Mouse (Mus musculus) embryonic facial prominence, embryonic 11.5 days (tissue): ENCODE measurements around the gene Alkbh8. TPM values are rescaled to one million over a fixed set of nuclear protein-coding genes. Genes with fewer than 3 reads are reported as not detected.
"Not testable (repeated sequence)": the region's sequence is repeated elsewhere in the genome, so short reads cannot be mapped to it uniquely, and the experiment has no call there.

Source experiments
- ATAC-seq: fragments of 200-750 bp; cut with Nextera tagmentation; replicated peaks from 2 replicates; pipeline ENCODE4 v1.8.0; 2017; ENCODE audit warnings: low read depth; ENCODE audit not compliant: insufficient number of reproducible peaks, low FRiP score, low TSS enrichment
- DNase-seq: peaks from one replicate; pipeline ENCODE4 v3.0.0-alpha.2; 2015; ENCODE audit warnings: low spot score
- H3K27ac ChIP-seq: fragments of 300-500 bp; sonication (generic); replicated peaks from 2 replicates; pipeline ENCODE4 v1.5.1; 2014; ENCODE audit warnings: mild to moderate bottlenecking, low read depth, low read length, control low read depth
- H3K27me3 ChIP-seq: fragments of 300-500 bp; sonication (generic); 2 replicates; pipeline ENCODE4 v1.6.1; 2014; ENCODE audit warnings: mild to moderate bottlenecking, low read length, moderate library complexity, mixed read lengths; ENCODE audit not compliant: control insufficient read depth, insufficient read depth
- H3K36me3 ChIP-seq: fragments of 300-500 bp; sonication (generic); replicated peaks from 2 replicates; pipeline ENCODE4 v1.6.1; 2014; ENCODE audit warnings: low read depth, mild to moderate bottlenecking, low read length, moderate library complexity, mixed read lengths; ENCODE audit not compliant: control insufficient read depth, insufficient read depth
- H3K4me1 ChIP-seq: fragments of 300-500 bp; sonication (generic); 2 replicates; pipeline ENCODE4 v1.6.1; 2014; ENCODE audit warnings: low read length, mixed read lengths; ENCODE audit not compliant: control insufficient read depth, insufficient read depth
- H3K4me2 ChIP-seq: fragments of 300-500 bp; sonication (generic); 2 replicates; pipeline ENCODE4 v1.6.1; 2014; ENCODE audit warnings: low read depth, mild to moderate bottlenecking, control low read depth, low read length, moderate library complexity
- H3K4me3 ChIP-seq: fragments of 300-500 bp; sonication (generic); 2 replicates; pipeline ENCODE4 v1.5.1; 2014; ENCODE audit warnings: low read depth, low read length, control low read depth
- H3K9ac ChIP-seq: fragments of 300-500 bp; sonication (generic); replicated peaks from 2 replicates; pipeline ENCODE4 v1.6.1; 2014; ENCODE audit warnings: mild to moderate bottlenecking, control low read depth, low read length
- H3K9me3 ChIP-seq: fragments of 300-500 bp; sonication (generic); replicated peaks from 2 replicates; pipeline ENCODE4 v1.6.1; 2016; ENCODE audit warnings: mild to moderate bottlenecking, low read length, inconsistent platforms, mixed read lengths; ENCODE audit not compliant: control insufficient read depth
- WGBS: fragments of 180-500 bp; shearing (Covaris S2); extraction: QIAGEN DNeasy Blood & Tissue Kit; methylation state at CpG from one replicate; pipeline ENCODE4 v1.1.7; 2014; 5-methylcytosine and 5-hydroxymethylcytosine counted together
- polyA plus RNA-seq: library from polyadenylated mRNA; unstranded; fragments of >200 nt; fragmentation: Nextera tagmentation; extraction: Ambion mirVana; gene quantifications from 2 replicates; pipeline ENCODE4 v1.2.1, GENCODE M21; 2014

Gene Alkbh8
- 32.2 and 34.2 TPM in 2 replicates for polyA plus RNA-seq

DNA sequence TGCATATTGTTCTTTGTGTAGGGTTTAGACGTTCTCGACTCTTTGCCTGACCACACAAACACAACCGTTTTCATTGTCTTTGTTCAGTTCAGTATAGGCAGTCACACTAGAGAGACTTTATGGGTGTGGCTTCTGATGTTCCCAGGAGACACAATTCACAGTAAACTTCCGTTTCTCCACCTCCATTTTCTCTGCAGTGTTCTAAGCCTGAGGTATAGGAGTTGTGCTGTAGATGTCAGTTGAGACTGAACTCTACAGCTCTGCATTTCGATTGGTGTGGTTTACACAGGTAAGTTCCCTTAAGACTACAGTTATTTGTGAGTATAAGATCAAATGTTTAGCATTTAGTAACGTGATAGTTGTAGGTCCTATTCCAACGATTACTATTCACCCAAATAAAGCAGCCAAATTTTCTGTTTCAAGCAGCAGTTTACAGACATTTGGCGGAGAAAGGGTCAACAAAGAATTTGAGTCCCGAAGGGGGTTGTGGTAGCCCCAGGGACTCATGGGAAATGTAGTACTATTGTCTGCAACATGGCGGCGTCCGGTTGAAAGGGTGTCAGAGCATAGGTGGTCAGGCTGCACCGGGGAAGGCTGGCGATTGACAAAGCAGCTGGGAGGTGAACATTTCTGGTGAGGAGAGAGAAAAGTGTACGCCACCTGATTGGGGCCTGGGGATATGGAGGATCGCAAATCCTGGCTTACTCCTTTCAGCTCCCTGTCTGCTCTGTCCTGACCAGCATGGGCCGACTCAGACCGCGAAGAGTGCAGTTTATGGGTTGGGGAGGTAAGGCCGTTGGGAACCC, at the start of gene Alkbh8:
Alkbh8 (plus strand) TSS at position 179 of the 806 bp plus-strand sequence.
- Histone ChIP-seq H3K4me2 (peak within 1 kb of the TSS; percentile 58), H3K9ac (peak within 1 kb of the TSS; percentile 82), H3K4me1 (no peaks in the 10 kb centered on the region), H3K4me3 (peak within 1 kb of the TSS; percentile 73), H3K36me3 (0 out of 2 replicates have a peak, but pooled peaks cover 3% of the 10 kb centered on the region), H3K27ac (peak within 1 kb of the TSS; percentile 41), H3K9me3 (no peaks in the 10 kb centered on the region), H3K27me3 (no peaks in the 10 kb centered on the region)
- DNase-seq (peak; percentile 90), ATAC-seq (peak; percentile 98)
- 3% methylated on average over 20 of the region's 20 CpGs for WGBS

DNA sequence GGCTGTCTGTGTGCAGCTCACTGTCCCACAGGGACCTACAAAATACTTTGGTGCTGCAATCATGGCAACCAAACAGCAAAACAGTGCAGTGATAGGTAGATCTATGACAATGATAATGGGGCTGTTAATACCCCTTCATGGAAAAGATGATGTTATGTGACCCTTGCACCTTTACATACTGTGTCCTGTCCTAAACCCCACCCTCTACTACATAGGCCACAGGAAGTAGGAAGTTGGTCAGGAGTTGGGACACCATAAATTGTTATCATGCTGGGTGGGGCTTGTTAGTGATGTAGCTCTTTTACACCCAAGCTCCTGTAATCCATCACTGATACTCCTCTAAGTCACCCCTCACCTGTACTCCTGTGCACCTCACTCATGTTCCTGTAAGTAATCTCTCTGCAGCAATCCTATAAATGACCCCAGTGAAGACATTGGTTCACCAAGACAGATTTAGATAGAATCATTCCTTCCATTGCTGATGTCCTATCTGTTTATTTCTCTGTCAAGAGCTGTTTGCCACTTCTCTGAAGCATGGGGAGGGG, 25.6 kb upstream of the Alkbh8 start:
- ATAC-seq (no peak), DNase-seq (no peak)
- H3K36me3 ChIP-seq, result no peaks in the 10 kb centered on the region
- no peak overlapping the region for H3K4me3 ChIP-seq
- H3K9ac ChIP-seq, result no peak overlapping the region
- H3K9me3 ChIP-seq, result no peaks in the 10 kb centered on the region; the same call in 1 of the 2 replicates
- H3K27ac ChIP-seq, result no peak overlapping the region
- no peak overlapping the region for H3K4me2 ChIP-seq
- no peaks in the 10 kb centered on the region for H3K4me1 ChIP-seq
- no peaks in the 10 kb centered on the region for H3K27me3 ChIP-seq

DNA sequence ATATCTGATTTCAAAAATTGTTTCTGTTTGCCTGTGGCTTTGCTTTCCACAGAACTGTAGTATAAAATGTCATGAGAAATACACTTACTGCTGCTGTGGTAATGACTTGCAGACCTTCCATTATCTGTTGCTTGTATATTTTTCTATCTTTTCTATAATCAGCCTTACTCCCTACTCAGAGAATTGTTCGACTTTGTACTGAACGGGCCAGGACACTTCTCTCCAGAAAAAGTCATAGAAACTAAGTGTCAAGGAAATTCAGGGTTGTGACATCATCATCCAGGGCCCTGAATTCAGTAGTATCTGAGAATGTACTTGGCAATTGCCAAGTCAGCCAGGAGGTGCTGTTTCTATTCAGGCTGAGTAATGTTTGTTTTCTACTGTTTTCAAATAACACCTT, 24.9 kb upstream of the Alkbh8 start:
- WGBS, result 78% methylated on average over 2 of the region's 2 CpGs
- no peaks in the 10 kb centered on the region for H3K36me3 ChIP-seq
- no peak for ATAC-seq
- H3K4me1 ChIP-seq, result no peaks in the 10 kb centered on the region
- H3K27ac ChIP-seq, result no peak overlapping the region
- H3K4me3 ChIP-seq, result no peak overlapping the region
- no peak overlapping the region for H3K9ac ChIP-seq
- H3K27me3 ChIP-seq, result no peaks in the 10 kb centered on the region
- no peak overlapping the region for H3K4me2 ChIP-seq
- no peak for DNase-seq
- no peaks in the 10 kb centered on the region; the same call in 1 of the 2 replicates for H3K9me3 ChIP-seq

DNA sequence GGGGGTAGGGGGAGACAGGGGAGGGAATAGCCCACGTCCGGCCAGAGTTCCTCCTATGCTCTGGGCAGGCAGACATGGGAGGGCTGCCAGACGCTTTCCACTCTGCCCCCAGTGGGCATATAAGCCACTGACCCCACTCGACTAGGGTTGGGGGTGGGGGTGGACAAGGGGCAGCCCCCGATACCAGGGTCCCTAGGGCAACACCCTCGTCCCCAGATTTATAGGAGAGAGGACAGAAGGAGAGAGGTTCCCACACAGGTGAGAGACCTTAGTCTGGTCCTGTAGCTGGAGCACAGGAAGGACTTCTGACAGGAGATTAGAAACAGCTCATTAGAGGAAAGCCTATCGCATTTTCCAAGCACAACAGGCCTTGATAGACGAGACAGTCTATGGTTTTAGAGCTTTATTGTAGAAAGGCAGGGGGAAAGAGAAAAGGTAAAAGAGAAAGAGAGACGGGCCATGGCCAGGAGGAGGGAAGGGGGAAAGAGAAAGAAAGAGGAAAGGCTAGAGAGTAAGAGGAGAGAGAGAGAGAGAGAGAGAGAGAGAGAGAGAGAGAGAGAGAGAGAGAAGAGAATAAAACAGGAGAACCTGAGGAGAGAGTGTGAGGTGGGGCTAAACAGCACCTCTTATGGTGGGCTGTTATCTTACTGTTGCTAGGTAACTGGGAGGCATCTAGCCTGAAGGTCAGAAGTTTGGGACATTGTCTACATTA, 7.4 kb upstream of the Alkbh8 start:
- not testable (repeated sequence) for H3K4me2 ChIP-seq, H3K9me3 ChIP-seq, H3K27me3 ChIP-seq, H3K36me3 ChIP-seq, H3K4me1 ChIP-seq, H3K27ac ChIP-seq, H3K4me3 ChIP-seq, ATAC-seq, DNase-seq, H3K9ac ChIP-seq
- 55% methylated on average over 9 of the region's 9 CpGs for WGBS

DNA sequence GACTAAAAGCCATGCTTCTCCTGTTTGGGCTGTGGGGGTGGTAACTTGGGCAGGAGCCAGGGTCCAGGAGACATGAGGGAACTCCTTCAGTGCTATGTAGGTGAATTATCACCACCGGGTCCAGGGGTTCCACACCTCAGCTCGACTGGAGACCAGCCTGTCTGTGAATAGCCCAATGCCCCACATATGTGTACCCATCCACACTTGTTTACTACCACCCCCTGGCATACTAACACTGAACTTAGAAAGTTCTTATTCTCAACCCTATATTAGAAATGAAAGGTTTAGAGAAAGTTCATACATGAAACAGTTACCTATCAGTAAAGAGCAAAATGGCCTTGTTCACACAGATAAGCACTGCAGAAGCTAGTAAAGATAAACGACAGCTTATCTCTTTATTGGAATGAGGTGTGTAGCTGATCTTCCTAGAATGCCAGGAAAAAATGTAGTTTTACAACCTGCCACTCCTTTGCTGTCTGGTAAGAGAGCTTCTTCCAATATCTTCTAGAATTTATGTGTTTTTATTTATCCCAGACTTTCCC, 6.8 kb upstream of the Alkbh8 start:
- Histone ChIP-seq H3K4me1 (no peaks in the 10 kb centered on the region), H3K9me3 (no peaks in the 10 kb centered on the region), H3K27ac (no peak overlapping the region), H3K4me3 (no peak overlapping the region), H3K36me3 (no peaks in the 10 kb centered on the region), H3K9ac (no peak overlapping the region), H3K4me2 (no peak overlapping the region), H3K27me3 (no peaks in the 10 kb centered on the region)
- 69% methylated on average over 3 of the region's 3 CpGs for WGBS
- no peak for ATAC-seq
- no peak for DNase-seq

DNA sequence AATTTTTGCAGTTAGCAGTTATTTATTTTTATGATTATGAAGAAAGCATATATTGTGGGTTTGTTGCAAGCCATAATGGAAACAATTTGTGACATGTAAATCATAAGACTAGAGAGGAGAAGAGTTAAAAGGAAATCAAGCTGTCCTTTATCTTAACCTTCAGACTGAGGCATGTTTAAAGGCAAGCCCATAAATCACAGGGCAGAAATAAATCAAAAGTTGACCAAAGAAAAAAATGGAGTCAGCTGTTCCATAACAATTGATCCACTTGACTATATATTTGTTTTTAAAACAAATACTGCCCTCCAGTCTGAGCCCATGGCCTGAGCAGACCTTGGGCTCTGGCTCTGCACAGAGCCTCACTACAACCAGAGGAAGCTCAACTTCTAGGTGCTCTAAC, 4.6 kb upstream of the Alkbh8 start:
- H3K27me3 ChIP-seq, result no peaks in the 10 kb centered on the region
- H3K4me2 ChIP-seq, result no peak overlapping the region
- H3K36me3 ChIP-seq, result no peaks in the 10 kb centered on the region
- H3K4me3 ChIP-seq, result no peak overlapping the region
- ATAC-seq (no peak), DNase-seq (no peak)
- H3K9ac ChIP-seq, result no peak overlapping the region
- no peaks in the 10 kb centered on the region for H3K4me1 ChIP-seq
- no peak overlapping the region for H3K27ac ChIP-seq
- H3K9me3 ChIP-seq, result no peaks in the 10 kb centered on the region

DNA sequence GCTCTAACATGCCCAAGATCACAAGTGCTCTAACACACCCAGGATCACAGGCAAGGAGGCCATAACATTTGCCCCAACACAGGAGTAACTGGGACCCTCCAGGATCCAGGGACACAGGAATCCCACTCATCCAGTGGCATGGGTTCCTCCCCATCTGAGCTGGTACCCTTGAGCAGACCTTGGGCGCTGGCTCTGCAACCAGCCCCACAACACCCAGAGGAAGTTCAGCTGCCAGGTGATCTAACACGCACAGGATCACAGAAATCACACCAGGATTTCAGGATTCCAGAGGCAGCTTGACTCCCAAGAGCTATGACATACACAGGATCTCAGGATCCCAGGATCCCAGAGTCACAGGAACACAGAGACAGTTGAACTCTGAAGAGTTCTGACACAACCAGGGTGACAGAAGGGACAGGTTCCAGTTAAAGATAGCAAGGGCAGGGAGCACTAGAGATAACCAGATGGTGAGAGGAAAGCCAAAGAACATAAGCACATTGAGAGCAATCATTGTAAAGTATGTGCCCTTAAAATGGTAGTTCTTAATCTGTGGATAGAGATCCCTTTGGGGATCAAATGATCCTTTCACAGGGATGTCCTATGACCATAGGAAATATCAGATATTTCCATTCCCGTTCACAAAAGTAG, 4.1 kb upstream of the Alkbh8 start:
- Histone ChIP-seq H3K4me3 (no peak overlapping the region), H3K27ac (no peak overlapping the region), H3K9me3 (no peaks in the 10 kb centered on the region), H3K4me1 (no peaks in the 10 kb centered on the region), H3K9ac (no peak overlapping the region), H3K27me3 (no peaks in the 10 kb centered on the region), H3K36me3 (no peaks in the 10 kb centered on the region), H3K4me2 (no peak overlapping the region)
- DNase-seq (no peak), ATAC-seq (no peak)
- 82% methylated on average over 3 of the region's 3 CpGs for WGBS
